Mouse (Mus musculus) G1E (cell line): Measurements from ENCODE around the gene Tstd3. TPM values are rescaled to one million over a fixed set of nuclear protein-coding genes. Genes with fewer than 3 reads are reported as not detected.

Experiments used
- ATAC-seq: 2 replicates; pipeline ENCODE4 v1.8.0; 2016; ENCODE audit warnings: mild to moderate bottlenecking; ENCODE audit not compliant: insufficient number of reproducible peaks, poor library complexity, low FRiP score, severe bottlenecking; ENCODE audit errors: extremely low read depth
- DNase-seq: peaks from one replicate; pipeline ENCODE4 v3.0.0; 2012; ENCODE audit warnings: low spot score
- H3K27me3 ChIP-seq: 2 replicates; pipeline ENCODE4 v1.6.1; 2012; ENCODE audit warnings: mild to moderate bottlenecking, low read length, inconsistent platforms; ENCODE audit not compliant: insufficient read depth
- H3K36me3 ChIP-seq: replicated peaks from 2 replicates; pipeline ENCODE3; 2012; ENCODE audit warnings: mild to moderate bottlenecking, inconsistent platforms
- H3K4me1 ChIP-seq: 2 replicates; pipeline ENCODE4 v1.6.1; 2012; ENCODE audit warnings: low read depth, low read length, inconsistent platforms, mixed read lengths; ENCODE audit not compliant: insufficient read depth
- H3K4me3 ChIP-seq: 2 replicates; pipeline ENCODE4 v1.5.1; 2012; ENCODE audit warnings: low read depth, mild to moderate bottlenecking, inconsistent platforms, low read length, moderate library complexity, mixed read lengths
- H3K9me3 ChIP-seq: replicated peaks from 2 replicates; pipeline ENCODE4 v1.6.1; 2012; ENCODE audit warnings: inconsistent platforms
- CTCF ChIP-seq: IDR thresholded peaks from 2 replicates; pipeline ENCODE4 v1.5.1; 2012; ENCODE audit warnings: low read depth, low read length, inconsistent platforms, mixed read lengths
- GATA1 ChIP-seq: IDR thresholded peaks from 2 replicates; pipeline ENCODE4 v1.6.1; 2012; ENCODE audit warnings: borderline replicate concordance, low read length, inconsistent platforms, mixed read lengths
- GATA2 ChIP-seq: IDR thresholded peaks from 2 replicates; pipeline ENCODE4 v1.6.1; 2012; ENCODE audit warnings: low read depth, low read length, inconsistent platforms, borderline replicate concordance
- POLR2AphosphoS5 ChIP-seq: IDR thresholded peaks from 2 replicates; pipeline ENCODE4 v1.6.1; 2012; ENCODE audit warnings: low read depth, low read length, inconsistent platforms; ENCODE audit not compliant: insufficient replicate concordance
- TAL1 ChIP-seq: conservative IDR thresholded peaks from 2 replicates; pipeline ENCODE4 v1.6.1; 2012; ENCODE audit warnings: low read depth, low read length, inconsistent platforms, mixed read lengths
- polyA plus RNA-seq: library from polyadenylated mRNA; stranded (reverse); fragments of >175 nt; gene quantifications from 2 replicates; pipeline ENCODE4 v1.2.3, GENCODE M21; 2012
- total RNA-seq, 2 experiments: library from RNA; stranded (forward) in 1 of 2; stranded (reverse) in 1 of 2; fragments of 200-1000 nt in 1 of 2; fragments of >200 nt in 1 of 2; fragmentation: Nextera tagmentation in 1 of 2; gene quantifications; 2 replicates each; pipeline ENCODE4 v1.2.3; 2014 to 2017

Tstd3 gene
- total and polyA plus RNA-seq, 3 experiments: 6.0 to 72.4 (median 41.5) TPM

GRCm38 (mm10) chr4:21776091-21776945 is 9.3 kb upstream of the Tstd3 start:
- peak; percentile 70 for ATAC-seq
- no peaks in the 10 kb centered on the region for H3K27me3 ChIP-seq
- H3K36me3 ChIP-seq: peaks cover 7% of the 10 kb centered on the region
- H3K4me3 ChIP-seq: peak overlapping the region; percentile 87
- TF ChIP-seq POLR2AphosphoS5: no peak
- no peak for TF ChIP-seq GATA2
- no peak for TF ChIP-seq GATA1
- no peak for TF ChIP-seq CTCF
- TF ChIP-seq TAL1: no peak
- peaks cover 33% of the 10 kb centered on the region for H3K4me1 ChIP-seq
- H3K9me3 ChIP-seq: no peaks in the 10 kb centered on the region
- peak; percentile 79 for DNase-seq

GRCm38 (mm10) chr4:21772306-21772705 is 5.3 kb upstream of the Tstd3 start:
- H3K4me3 ChIP-seq: no peak overlapping the region
- H3K27me3 ChIP-seq: no peaks in the 10 kb centered on the region
- ATAC-seq (no peak), DNase-seq (no peak)
- TF ChIP-seq GATA1: no peak
- no peak for TF ChIP-seq POLR2AphosphoS5
- no peak for TF ChIP-seq GATA2
- no peak for TF ChIP-seq TAL1
- TF ChIP-seq CTCF: no peak
- H3K9me3 ChIP-seq: no peaks in the 10 kb centered on the region
- H3K36me3 ChIP-seq: no peaks in the 10 kb centered on the region
- peaks cover 7% of the 10 kb centered on the region for H3K4me1 ChIP-seq

GRCm38 (mm10) chr4:21771064-21771463 is 4.1 kb upstream of the Tstd3 start:
- H3K27me3 ChIP-seq: no peaks in the 10 kb centered on the region
- no peak overlapping the region for H3K4me3 ChIP-seq
- peaks cover 8% of the 10 kb centered on the region for H3K4me1 ChIP-seq
- no peaks in the 10 kb centered on the region for H3K36me3 ChIP-seq
- no peaks in the 10 kb centered on the region for H3K9me3 ChIP-seq
- no peak for TF ChIP-seq POLR2AphosphoS5
- no peak for TF ChIP-seq CTCF
- DNase-seq (no peak), ATAC-seq (no peak)

- ATAC-seq (no peak), DNase-seq (no peak)
- no peak for TF ChIP-seq GATA2
- no peak for TF ChIP-seq CTCF
- no peak for TF ChIP-seq GATA1
- no peak for TF ChIP-seq POLR2AphosphoS5
- TF ChIP-seq TAL1: no peak
Measured at GRCm38 (mm10) chr4:21766171-21766862, 695 bp downstream of the Tstd3 start.

GRCm38 (mm10) chr4:21763827-21764226 is 3.2 kb downstream of the Tstd3 start:
- H3K4me1 ChIP-seq: peaks cover 5% of the 10 kb centered on the region
- H3K9me3 ChIP-seq: no peaks in the 10 kb centered on the region; the same call in 1 of the 2 replicates
- no peak overlapping the region for H3K4me3 ChIP-seq
- peaks cover 18% of the 10 kb centered on the region for H3K36me3 ChIP-seq
- DNase-seq (no peak), ATAC-seq (no peak)
- no peaks in the 10 kb centered on the region for H3K27me3 ChIP-seq
- TF ChIP-seq POLR2AphosphoS5: no peak
- TF ChIP-seq GATA1: no peak
- TF ChIP-seq TAL1: no peak
- TF ChIP-seq GATA2: no peak
- TF ChIP-seq CTCF: no peak

More at GRCm38 (mm10) chr4:21766171-21766862, 695 bp downstream of the Tstd3 start:
- peak overlapping the region; percentile 83 for H3K4me3 ChIP-seq
- H3K27me3 ChIP-seq: no peaks in the 10 kb centered on the region
- H3K36me3 ChIP-seq: peaks cover 8% of the 10 kb centered on the region
- peaks cover 5% of the 10 kb centered on the region for H3K4me1 ChIP-seq
- no peaks in the 10 kb centered on the region for H3K9me3 ChIP-seq

- TF ChIP-seq POLR2AphosphoS5 (no peak), TAL1 (no peak), GATA2 (no peak), GATA1 (no peak), CTCF (no peak)
- peaks cover 5% of the 10 kb centered on the region for H3K4me1 ChIP-seq
- no peaks in the 10 kb centered on the region; the same call in 1 of the 2 replicates for H3K9me3 ChIP-seq
- DNase-seq: no peak
- no peak for ATAC-seq
- H3K27me3 ChIP-seq: no peaks in the 10 kb centered on the region
- no peak overlapping the region for H3K4me3 ChIP-seq
- peaks cover 28% of the 10 kb centered on the region for H3K36me3 ChIP-seq
Measured at GRCm38 (mm10) chr4:21761416-21762160, 5.4 kb downstream of the Tstd3 start.
